Mouse (Mus musculus) splenic B cell, adult 2 months (primary cell): ENCODE data around the gene Gm3488.
"Not testable (repeated sequence)": the region's sequence is repeated elsewhere in the genome, so short reads cannot be mapped to it uniquely, and the experiment has no call there.

ENCODE experiments used
- DNase-seq: peaks from one replicate; pipeline ENCODE4 v3.0.0-alpha.2; 2011; ENCODE audit warnings: low read depth, low spot score
- H3K27me3 ChIP-seq: 2 replicates; pipeline ENCODE4 v1.6.1; 2012; ENCODE audit warnings: mild to moderate bottlenecking, low read length, moderate library complexity, mixed read lengths; ENCODE audit not compliant: control insufficient read depth, poor library complexity, insufficient read depth, severe bottlenecking
- H3K36me3 ChIP-seq: 2 replicates; pipeline ENCODE4 v1.6.1; 2012; ENCODE audit warnings: mild to moderate bottlenecking, low read length, moderate library complexity, mixed read lengths; ENCODE audit not compliant: control insufficient read depth, poor library complexity, insufficient read depth, severe bottlenecking

The Gm3488 gene

GRCm38 (mm10) chr14:5501374-5501773 is at the start of gene Gm3488:
Gene Gm3488, plus strand, starts transcription at chr14:5501674.
- not testable (repeated sequence) for H3K27me3 ChIP-seq, H3K36me3 ChIP-seq, DNase-seq

DNA sequence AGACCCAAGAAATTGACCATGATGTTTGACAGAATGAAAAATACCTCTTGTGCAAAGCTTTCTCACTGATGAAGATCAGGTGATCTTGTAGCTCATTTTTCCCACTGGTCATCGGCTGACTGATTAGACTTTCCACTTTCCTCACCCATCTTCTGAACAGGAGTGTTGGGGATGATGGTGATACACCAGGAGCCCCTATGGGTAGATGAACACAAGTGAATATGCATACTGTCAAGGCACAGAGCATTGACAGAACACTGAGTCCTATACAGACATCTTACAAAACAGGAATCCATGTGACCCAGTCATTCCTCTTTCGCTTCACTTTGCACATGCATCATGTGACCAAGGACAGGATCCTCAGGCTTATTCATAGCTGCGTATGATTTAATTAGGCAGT is 46.1 kb upstream of the Gm3488 start, which contains the start of gene Gm3194:
TSS of gene Gm3194 (minus strand) at position 101 of the 400 bp plus-strand sequence.
- not testable (repeated sequence) for DNase-seq, H3K27me3 ChIP-seq, H3K36me3 ChIP-seq

- H3K27me3 ChIP-seq, H3K36me3 ChIP-seq, DNase-seq: not testable (repeated sequence)
These were observed 41.0 kb upstream of the Gm3488 start for GRCm38 (mm10) chr14:5460469-5460868.

- DNase-seq, H3K36me3 ChIP-seq, H3K27me3 ChIP-seq: not testable (repeated sequence)
These were observed 23.7 kb upstream of the Gm3488 start, which contains the start of gene Gm8246 for GRCm38 (mm10) chr14:5477730-5478129. Gene Gm8246, minus strand, starts transcription at chr14:5477830.

DNA sequence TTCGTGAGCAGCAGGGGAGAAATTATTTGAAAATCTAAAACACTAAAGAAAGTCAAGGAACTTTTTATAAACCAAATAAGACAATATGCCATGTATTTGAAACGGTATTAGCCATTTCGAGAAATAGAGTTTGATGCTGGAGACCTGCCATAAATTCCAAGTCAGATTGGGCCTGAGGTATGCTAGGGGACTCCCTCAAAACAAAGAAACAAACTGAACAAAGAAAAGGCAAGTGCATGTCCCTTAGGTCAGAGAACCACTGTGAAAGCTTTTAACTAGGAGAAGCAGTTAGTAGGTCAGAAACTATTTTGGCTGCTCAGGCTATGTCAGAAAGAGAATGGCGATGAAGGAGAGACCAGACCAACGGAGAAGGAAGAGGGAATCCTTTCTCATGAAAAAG is 17.6 kb upstream of the Gm3488 start, which contains the start of gene Gm3187:
TSS of gene Gm3187 (plus strand) at position 301 of the 400 bp plus-strand sequence.
- not testable (repeated sequence) for DNase-seq, H3K36me3 ChIP-seq, H3K27me3 ChIP-seq

DNA sequence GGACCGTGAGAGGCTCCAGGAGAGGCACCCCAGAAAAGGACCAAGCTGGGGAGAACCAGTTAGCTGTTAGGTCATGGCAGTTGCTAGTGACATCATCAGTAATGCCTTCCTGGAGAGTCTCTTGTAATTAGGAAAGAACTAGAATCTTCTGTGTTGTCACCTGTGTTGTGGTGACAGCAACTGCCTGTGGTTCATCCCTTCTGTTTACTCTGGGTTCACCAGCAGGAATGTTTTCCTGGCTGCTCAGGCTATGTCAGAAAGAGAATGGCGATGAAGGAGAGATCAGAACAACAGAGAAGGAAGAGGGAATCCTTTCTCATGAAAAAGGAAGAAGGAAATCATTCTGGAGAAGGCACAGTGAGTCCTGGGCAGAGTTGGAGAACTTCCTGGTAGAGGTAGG is 36.7 kb downstream of the Gm3488 start, which contains the start of gene Gm3532:
TSS of gene Gm3532 (plus strand) at position 301 of the 400 bp plus-strand sequence.
- not testable (repeated sequence) for H3K36me3 ChIP-seq, H3K27me3 ChIP-seq, DNase-seq
